Mouse (Mus musculus): ENCODE results near the gene Glb1.

DNA sequence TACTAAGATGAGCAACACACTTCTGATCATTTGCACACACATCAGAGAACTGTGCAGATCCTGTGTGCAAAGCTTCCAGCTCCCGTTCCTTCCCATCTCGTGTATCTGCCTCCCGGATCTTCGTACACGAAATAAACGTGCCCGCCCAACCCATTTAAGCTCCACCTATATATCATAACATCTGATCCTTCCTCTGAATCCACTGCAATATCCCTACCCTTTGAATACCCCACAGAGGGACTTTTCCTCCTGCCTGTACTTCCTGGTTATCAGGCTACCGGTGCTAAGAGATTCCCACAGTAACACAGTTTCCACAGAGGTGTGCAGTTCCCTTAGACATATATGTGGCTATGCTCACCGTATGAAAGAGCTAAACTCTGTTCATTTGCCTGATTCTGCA, 103.9 kb downstream of the Glb1 start, which contains the start of gene Ccr4:
- TF ChIP-seq CTCF (IDR thresholded peaks at IDR 0.05; ENCODE audit: borderline replicate concordance, insufficient read depth, low read depth, low read length) (no peak), POLR2A (IDR thresholded peaks at IDR 0.05; ENCODE audit: borderline replicate concordance, insufficient read depth, low read length) (no peak)
